ENCODE assay signal across 21 mouse cellular contexts in genomic region chr12:4356834-4357445, GRCm38 (mm10).
A peak's percentile ranks its signal among the peaks of the same experiment; 100 is the strongest.
DNase-seq lines count a peak whose midpoint lies in the region; ATAC-seq and TF ChIP-seq lines count a peak whose summit lies in the region.
"Had no signal": no experiment of that assay in that cellular context is flagged by ENCODE, and none has a peak within 500 bp of the region (broad histone marks: within the 10 kb centered on the region; RNA-seq: fewer than 3 reads in every experiment).

No protein-coding gene starts in this region.

- no peak overlapping the region for H3K9ac ChIP-seq in forebrain, embryonic 13.5 days
- no peak overlapping the region for H3K9ac ChIP-seq in forebrain, postnatal 0 days
- H3K9ac ChIP-seq: embryonic facial prominence, embryonic 13.5 days; lung, embryonic 14.5 days had no signal

- no peak for DNase-seq in forebrain, embryonic 10.5 days (ENCODE audit: extremely low spot score, low spot score)
- DNase-seq in urinary bladder, postnatal 14 days (ENCODE audit: low spot score) = peak; percentile 29
- DNase-seq in urinary bladder, adult 2 months (ENCODE audit: low spot score) = no peak
- peak; percentile 48 for DNase-seq in adrenal gland, postnatal 14 days
- no peak for DNase-seq in forebrain, postnatal 0 days
- DNase-seq in thymus, postnatal 0 days (ENCODE audit: low spot score) = no peak
- DNase-seq: cerebellum, adult 9-10 months; gastrocnemius, postnatal 25 days; heart, postnatal 36 days; kidney, adult 9 months; liver; lung, embryonic 14.5 days; lung, postnatal 4 days; right cerebral cortex, postnatal 4 days had no signal

- no peak overlapping the region for H3K4me2 ChIP-seq in forebrain, embryonic 13.5 days
- no peak overlapping the region for H3K4me2 ChIP-seq in forebrain, postnatal 0 days (ENCODE audit: low read depth)
- H3K4me2 ChIP-seq: embryonic facial prominence, embryonic 13.5 days; heart, embryonic 11.5 days; lung, embryonic 14.5 days had no signal

- no peaks in the 10 kb centered on the region for H3K27me3 ChIP-seq in forebrain, embryonic 10.5 days (ENCODE audit: poor library complexity, severe bottlenecking)
- H3K27me3 ChIP-seq in forebrain, embryonic 13.5 days = no peaks in the 10 kb centered on the region
- no peaks in the 10 kb centered on the region for H3K27me3 ChIP-seq in forebrain, postnatal 0 days (ENCODE audit: insufficient read depth, low read length)
- H3K27me3 ChIP-seq: embryonic facial prominence, embryonic 13.5 days; Patski had no signal

- no peaks in the 10 kb centered on the region for H3K9me3 ChIP-seq in forebrain, embryonic 10.5 days
- no peaks in the 10 kb centered on the region for H3K9me3 ChIP-seq in forebrain, embryonic 13.5 days (replicated peaks)
- H3K9me3 ChIP-seq in forebrain, postnatal 0 days (ENCODE audit: low read length) = no peaks in the 10 kb centered on the region
- H3K9me3 ChIP-seq: embryonic facial prominence, embryonic 13.5 days; midbrain, embryonic 10.5 days had no signal

- H3K4me3 ChIP-seq in forebrain, embryonic 10.5 days = no peak overlapping the region
- no peak overlapping the region for H3K4me3 ChIP-seq in forebrain, embryonic 13.5 days
- no peak overlapping the region for H3K4me3 ChIP-seq in forebrain, postnatal 0 days (ENCODE audit: low read depth, low read length)
- H3K4me3 ChIP-seq: embryonic facial prominence, embryonic 13.5 days; layer of hippocampus, adult 2 months; midbrain, embryonic 10.5 days had no signal

- no peak for TF ChIP-seq CTCF in forebrain, postnatal 0 days (IDR thresholded peaks at IDR 0.05; ENCODE audit: low read depth)

- peaks cover 13% of the 10 kb centered on the region for H3K4me1 ChIP-seq in forebrain, embryonic 10.5 days
- peaks cover 10% of the 10 kb centered on the region for H3K4me1 ChIP-seq in forebrain, embryonic 13.5 days
- H3K4me1 ChIP-seq in forebrain, postnatal 0 days (ENCODE audit: insufficient read depth) = no peaks in the 10 kb centered on the region

- H3K36me3 ChIP-seq in forebrain, embryonic 10.5 days (replicated peaks) = 0 out of 2 replicates have a peak, but pooled peaks cover 2% of the 10 kb centered on the region
- no peaks in the 10 kb centered on the region for H3K36me3 ChIP-seq in forebrain, embryonic 13.5 days (ENCODE audit: poor library complexity, severe bottlenecking)
- peaks cover 3% of the 10 kb centered on the region; the same call in 1 of the 2 replicates for H3K36me3 ChIP-seq in forebrain, postnatal 0 days (ENCODE audit: insufficient read depth)
- H3K36me3 ChIP-seq: embryonic facial prominence, embryonic 13.5 days; midbrain, embryonic 10.5 days had no signal

- WGBS in forebrain, embryonic 10.5 days = 87% methylated on average over 5 of the region's 5 CpGs
- WGBS in forebrain, embryonic 13.5 days = 94% methylated on average over 5 of the region's 5 CpGs
- 91% methylated on average over 5 of the region's 5 CpGs for WGBS in forebrain, postnatal 0 days

- no peak for ATAC-seq in forebrain, embryonic 13.5 days
- no peak for ATAC-seq in monocyte, adult 5-6 weeks (replicated peaks; ENCODE audit: insufficient number of reproducible peaks, low FRiP score, low TSS enrichment, poor library complexity, severe bottlenecking)
- no peak for ATAC-seq in forebrain, postnatal 0 days
- ATAC-seq: Patski had no signal

- H3K27ac ChIP-seq in forebrain, embryonic 10.5 days = peak overlapping the region; percentile 36; the same call in 1 of the 2 replicates
- no peak overlapping the region for H3K27ac ChIP-seq in forebrain, embryonic 13.5 days
- H3K27ac ChIP-seq in forebrain, postnatal 0 days (ENCODE audit: low read depth, low read length) = no peak overlapping the region
- H3K27ac ChIP-seq: embryonic facial prominence, embryonic 13.5 days; layer of hippocampus, adult 2 months; midbrain, embryonic 10.5 days had no signal

Comparison
In these comparisons a context has a peak if more than half of its experiments do, and no peak if none do; other contexts are left out.
1. DNase-seq: peak in urinary bladder, postnatal 14 days (single experiment) and adrenal gland, postnatal 14 days (single experiment); none in forebrain, embryonic 10.5 days (single experiment), urinary bladder, adult 2 months (single experiment), forebrain, postnatal 0 days (single experiment) and thymus, postnatal 0 days (single experiment).